ENCODE assay signal across 29 mouse cellular contexts in genomic region chr12:8941131-8941615, GRCm38 (mm10). TPM values are rescaled to one million over a fixed set of nuclear protein-coding genes. Genes with fewer than 3 reads are reported as not detected.
DNase-seq lines count a peak whose midpoint lies in the region; ATAC-seq and TF ChIP-seq lines count a peak whose summit lies in the region.
"Had no signal": no experiment of that assay in that cellular context is flagged by ENCODE, and none has a peak within 500 bp of the region (broad histone marks: within the 10 kb centered on the region; RNA-seq: fewer than 3 reads in every experiment).

No protein-coding gene starts in this region.

- WGBS in spleen, adult 2 months = 86% methylated on average over 4 of the region's 4 CpGs

- H3K27me3 ChIP-seq in spleen, adult 2 months (ENCODE audit: control insufficient read depth, insufficient read depth, low read length) = no peaks in the 10 kb centered on the region
- H3K27me3 ChIP-seq: forebrain, embryonic 15.5 days; heart, embryonic 12.5 days; heart, embryonic 15.5 days; hindbrain, embryonic 13.5 days; intestine, embryonic 15.5 days had no signal

- TF ChIP-seq CTCF in spleen, adult 2 months (IDR thresholded peaks at IDR 0.05; ENCODE audit: extremely low read depth, insufficient read depth, insufficient read length, insufficient replicate concordance) = no peak

- 0 out of 2 replicates have a peak, but pooled peaks have one; percentile 2 for ATAC-seq in monocyte, adult 5-6 weeks (replicated peaks; ENCODE audit: insufficient number of reproducible peaks, low FRiP score, low TSS enrichment, poor library complexity, severe bottlenecking)
- ATAC-seq: forebrain, embryonic 15.5 days; hindbrain, embryonic 16.5 days; intestine, embryonic 15.5 days had no signal

- DNase-seq in spleen, adult 2 months (ENCODE audit: low read depth in 1 of 2, low spot score in 2 of 2) = no peak
- DNase-seq in spleen, adult 18-20 months = no peak
- DNase-seq in ES-CJ7 (ENCODE audit: low read depth, low spot score) (peak; percentile 72), ZHBTc4 (ENCODE audit: low read depth, low spot score) (peak; percentile 74)
- DNase-seq in right cerebral cortex, postnatal 14 days = no peak
- no peak for DNase-seq in left cerebral cortex, adult 9 months (ENCODE audit: low spot score in 2 of 2)
- no peak for DNase-seq in frontal cortex, postnatal 25 days (ENCODE audit: low spot score in 2 of 2)
- DNase-seq: adrenal gland, adult 2 months; adrenal gland, postnatal 14 days; cerebellum, adult 11-12 months; cerebellum, adult 8-10 months; cerebellum, postnatal 10 days; cerebellum, postnatal 36 days; embryo, embryonic 11 days; gastrocnemius, adult 2 months; gastrocnemius, postnatal 14 days; heart, adult 11 months; heart, postnatal 10 days; heart, postnatal 36 days had no signal

- H3K36me3 ChIP-seq in spleen, adult 2 months (ENCODE audit: control insufficient read depth, insufficient read depth, low read length) = peaks cover 17% of the 10 kb centered on the region

- no peak for TF ChIP-seq POLR2A in spleen, adult 2 months (IDR thresholded peaks at IDR 0.05; ENCODE audit: low read depth, low read length)

- H3K4me3 ChIP-seq in spleen, adult 2 months (ENCODE audit: extremely low read depth, insufficient read depth, insufficient read length) = no peak overlapping the region
- H3K4me3 ChIP-seq: forebrain, embryonic 12.5 days; forebrain, embryonic 15.5 days; gastrocnemius, adult 2 months; heart, embryonic 12.5 days; heart, embryonic 15.5 days; hindbrain, embryonic 10.5 days; hindbrain, embryonic 13.5 days; intestine, embryonic 15.5 days had no signal

- peak overlapping the region; percentile 62 for H3K27ac ChIP-seq in spleen, adult 2 months (ENCODE audit: insufficient read depth, low read length)
- H3K27ac ChIP-seq: forebrain, embryonic 12.5 days; forebrain, embryonic 15.5 days; gastrocnemius, adult 2 months; heart, embryonic 15.5 days; hindbrain, embryonic 10.5 days; intestine, embryonic 15.5 days had no signal

- no peaks in the 10 kb centered on the region for H3K4me1 ChIP-seq in spleen, adult 2 months (ENCODE audit: control insufficient read depth, insufficient read depth, insufficient read length)
- H3K4me1 ChIP-seq: forebrain, embryonic 12.5 days; forebrain, embryonic 15.5 days; heart, embryonic 12.5 days; heart, embryonic 15.5 days; hindbrain, embryonic 10.5 days; hindbrain, embryonic 13.5 days; intestine, embryonic 15.5 days had no signal

RNA-seq across cellular contexts. Expression of gene Matn3, which starts 6.6 kb away (rescaled TPM):
- 0.04 TPM in 1 of 2 replicates, not detected in the other for polyA plus RNA-seq in spleen, adult 2 months (2012; rRNA removed)
- not detected in 3 replicates for total RNA-seq in monocyte, adult 5-6 weeks (2017)
- total RNA-seq: adrenal gland, adult 2 months; adrenal gland, postnatal 14 days; heart, postnatal 36 days had no signal
- polyA plus RNA-seq: adrenal gland, adult 2 months; CD4-positive, CD25-positive, alpha-beta regulatory T cell, adult 4 months had no signal

RNA-seq across cellular contexts. Expression of gene Laptm4a, which starts 19.7 kb away (rescaled TPM):
- polyA plus RNA-seq in spleen, adult 2 months (2012; rRNA removed) = 81.9 and 88.2 TPM in 2 replicates
- total RNA-seq in monocyte, adult 5-6 weeks (2017) = 314 to 883 TPM (median 672 TPM) in 3 replicates

RNA-seq across cellular contexts. Expression of gene Wdr35, which starts 32.5 kb away (rescaled TPM):
- 0.32 and 0.36 TPM in 2 replicates for polyA plus RNA-seq in spleen, adult 2 months (2012; rRNA removed)
- 0.67 to 1.3 TPM (median 1.2 TPM) in 3 replicates for total RNA-seq in monocyte, adult 5-6 weeks (2017)

Comparison
In these comparisons a context has a peak if more than half of its experiments do, and no peak if none do; other contexts are left out.
1. DNase-seq: peak in ES-CJ7 (single experiment) and ZHBTc4 (single experiment); none in spleen, adult 2 months (0 of 2), spleen, adult 18-20 months (0 of 2), right cerebral cortex, postnatal 14 days (single experiment), left cerebral cortex, adult 9 months (0 of 2) and frontal cortex, postnatal 25 days (0 of 2).